Mouse (Mus musculus): ENCODE measurements around the gene Relch.

Gene Relch

DNA sequence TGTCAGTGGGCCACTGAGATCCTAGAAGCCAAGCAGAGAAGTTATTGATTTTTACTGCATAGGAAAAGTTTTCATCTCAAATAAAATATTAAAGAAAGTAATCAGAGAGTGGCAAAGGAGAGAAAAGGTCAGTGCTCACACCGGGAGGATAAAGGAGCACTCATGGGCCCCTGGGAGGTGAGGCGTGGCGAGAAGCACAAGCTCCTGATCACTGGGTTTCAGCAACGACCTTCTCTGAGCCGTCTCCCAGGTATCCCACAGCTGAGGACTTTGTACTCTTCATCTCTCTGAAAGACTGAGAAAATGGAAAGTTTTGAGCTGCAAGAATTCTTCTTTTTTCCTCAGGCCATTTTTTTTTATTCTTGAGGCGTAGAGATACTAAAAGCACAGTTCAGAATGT lies 131.0 kb downstream of the Relch start:
- DNase-seq (ENCODE audit: low read depth, low spot score): no peak

- no peak for DNase-seq (ENCODE audit: low read depth, low spot score)
Observed at GRCm38 (mm10) chr1:105795705-105796104, 132.0 kb downstream of the Relch start.

DNA sequence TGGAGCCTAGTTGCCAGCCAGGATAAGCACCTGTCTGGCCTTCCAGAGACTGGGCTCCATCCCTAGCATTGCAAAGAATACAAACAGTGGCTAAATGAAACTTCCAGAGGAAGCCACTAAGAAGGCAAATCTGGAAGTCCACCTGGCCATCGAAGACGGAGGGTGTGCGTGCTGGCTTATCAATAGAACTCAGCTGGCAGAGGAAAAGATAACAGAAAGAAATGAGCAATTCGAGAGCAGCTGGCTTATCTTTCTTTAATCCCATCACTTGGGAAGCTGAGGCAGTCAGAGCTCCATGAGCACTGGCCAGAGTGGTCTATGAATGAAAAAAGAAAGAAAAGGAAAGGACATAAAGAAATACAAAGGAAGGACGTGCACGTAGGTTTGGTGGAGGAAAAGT lies 136.9 kb downstream of the Relch start:
- DNase-seq (ENCODE audit: low read depth, low spot score): no peak

DNA sequence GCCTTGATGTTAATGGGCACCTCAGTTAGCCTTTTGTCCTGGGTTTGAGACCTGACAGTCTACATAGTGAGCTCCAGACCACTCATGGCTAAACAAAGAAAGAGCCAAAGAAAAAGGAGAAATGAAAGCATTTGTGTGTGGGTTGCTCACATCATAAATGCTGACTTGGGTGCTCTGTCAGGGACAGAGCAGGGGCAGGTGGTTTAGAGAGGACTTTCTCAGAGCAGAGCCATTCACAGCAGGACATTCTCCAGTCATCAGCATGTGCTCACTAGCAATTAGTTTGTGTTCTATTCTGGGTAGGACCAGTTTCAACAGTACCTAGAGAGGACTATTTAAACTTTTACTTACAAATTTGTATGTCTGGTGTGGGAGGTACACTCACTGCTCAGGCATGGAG lies 137.6 kb downstream of the Relch start:
- DNase-seq (ENCODE audit: low read depth, low spot score): no peak

DNA sequence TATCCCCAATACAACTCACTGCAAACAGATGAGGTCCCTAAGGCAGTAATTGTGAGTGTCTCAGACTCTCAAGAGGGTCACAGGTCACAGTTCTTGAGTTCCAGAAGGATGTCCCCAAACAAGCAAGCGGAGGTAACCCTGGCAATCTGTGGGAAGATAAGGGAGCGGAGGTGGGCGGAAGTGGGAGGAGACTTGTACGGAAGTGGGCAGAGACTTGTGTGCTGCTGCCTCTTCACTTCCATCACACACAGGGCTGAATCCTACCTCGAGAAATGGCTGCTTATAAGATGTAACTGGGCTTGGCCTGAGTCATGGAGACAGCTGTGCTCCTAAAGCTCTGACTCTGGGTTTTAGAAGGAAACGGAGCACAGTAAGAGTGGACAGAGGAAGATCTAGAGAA lies 139.3 kb downstream of the Relch start:
- no peak for DNase-seq (ENCODE audit: low read depth, low spot score)

DNA sequence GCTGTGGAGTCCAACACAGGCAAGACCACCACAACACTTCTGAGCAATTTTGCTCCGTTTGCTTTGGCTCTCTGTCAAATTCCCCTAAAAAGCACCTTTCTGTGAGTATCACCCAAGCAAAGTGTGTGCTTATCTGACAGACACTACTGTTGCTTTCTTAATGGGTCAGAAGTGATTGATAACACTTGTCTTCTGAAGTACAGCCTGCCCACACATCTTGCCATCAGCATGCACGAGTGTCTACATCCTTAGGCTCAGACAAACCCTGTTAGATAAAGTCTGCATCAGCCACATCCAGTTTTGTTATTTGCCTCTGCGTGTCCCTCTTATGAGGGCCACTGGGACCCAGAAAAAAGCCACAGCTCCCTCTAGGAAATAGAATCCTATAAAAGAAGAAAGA lies 140.6 kb downstream of the Relch start:
- DNase-seq (ENCODE audit: low read depth, low spot score): no peak

Data from retina, postnatal 7 days (tissue).